Mouse (Mus musculus): ENCODE data around the gene Gm14124.
"Not testable (repeated sequence)": the region's sequence is repeated elsewhere in the genome, so short reads cannot be mapped to it uniquely, and the experiment has no call there.

Gene Gm14124

DNA sequence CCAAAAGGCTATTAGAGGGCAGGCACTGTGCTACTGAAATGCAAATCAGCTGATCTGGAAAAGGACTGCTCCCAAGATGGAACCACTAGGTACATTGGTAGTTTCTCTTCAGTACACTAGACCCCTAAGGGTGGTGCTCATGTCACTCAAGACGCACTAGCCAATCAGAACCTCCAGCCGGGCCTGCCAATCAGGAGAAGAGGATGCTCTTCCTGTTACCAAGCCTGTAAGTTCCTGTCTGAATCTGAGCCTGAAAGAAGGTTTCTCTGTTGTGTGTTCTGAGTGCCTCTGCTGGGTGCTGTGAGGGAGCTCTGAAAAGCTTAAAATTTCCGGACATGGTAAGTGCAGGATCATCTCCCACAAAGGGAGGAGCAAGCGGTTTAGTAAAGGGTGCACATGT lies at the start of gene Gm14124:
TSS of gene Gm14124 (plus strand) at position 227 of the 400 bp plus-strand sequence.
- in situ Hi-C loops (cut with MboI; ENCODE audit: unreplicated experiment in 2 of 2), result not testable (repeated sequence)

DNA sequence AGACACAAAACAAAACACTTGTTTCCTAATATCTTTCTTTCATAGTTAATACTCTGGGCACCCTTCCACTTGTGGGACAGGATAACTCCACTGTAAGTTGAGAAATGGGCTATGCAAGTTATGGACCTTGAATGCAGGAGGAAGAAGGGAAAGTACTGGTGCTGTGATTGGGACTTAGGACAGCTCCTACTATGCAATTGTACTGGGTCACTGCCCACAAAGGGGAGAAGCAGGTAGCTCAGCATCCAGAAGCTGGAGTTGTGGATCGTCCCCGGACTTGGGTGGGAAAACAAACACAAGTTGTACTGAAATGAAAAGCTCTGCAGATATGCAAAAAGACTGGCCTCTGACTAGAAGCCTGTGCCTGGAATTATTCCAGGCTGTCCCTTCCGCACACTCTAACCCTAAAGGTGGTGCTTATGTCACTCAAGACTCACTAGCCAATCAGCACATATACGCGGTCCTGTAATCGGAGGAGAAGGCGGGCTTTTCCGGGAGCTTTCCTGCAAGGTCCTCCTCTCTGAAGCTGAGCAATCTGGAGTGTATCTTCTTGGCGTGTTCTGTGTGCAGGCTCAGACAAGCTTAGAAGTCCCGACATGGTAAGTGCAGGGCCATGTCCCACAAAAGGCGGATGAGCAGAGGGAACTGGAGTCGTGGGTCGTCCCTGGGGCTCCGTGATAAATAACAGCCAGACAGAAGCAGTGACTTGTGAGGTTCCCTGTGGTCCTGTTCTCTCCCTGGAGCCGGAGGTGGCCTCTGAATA lies 39.5 kb upstream of the Gm14124 start, which contains the start of gene Zfp937:
TSS of gene Zfp937 (plus strand) at position 474 of the 763 bp plus-strand sequence.
- in situ Hi-C loops (cut with MboI; ENCODE audit: unreplicated experiment in 2 of 2), result not testable (repeated sequence)

GRCm38 (mm10) chr2:150218363-150218725 lies 39.0 kb upstream of the Gm14124 start:
- in situ Hi-C loops (cut with MboI; ENCODE audit: unreplicated experiment in 2 of 2), result not testable (repeated sequence)

GRCm38 (mm10) chr2:150223263-150223662 lies 34.1 kb upstream of the Gm14124 start:
- in situ Hi-C loops (cut with MboI; ENCODE audit: unreplicated experiment in 2 of 2), result not testable (repeated sequence)

DNA sequence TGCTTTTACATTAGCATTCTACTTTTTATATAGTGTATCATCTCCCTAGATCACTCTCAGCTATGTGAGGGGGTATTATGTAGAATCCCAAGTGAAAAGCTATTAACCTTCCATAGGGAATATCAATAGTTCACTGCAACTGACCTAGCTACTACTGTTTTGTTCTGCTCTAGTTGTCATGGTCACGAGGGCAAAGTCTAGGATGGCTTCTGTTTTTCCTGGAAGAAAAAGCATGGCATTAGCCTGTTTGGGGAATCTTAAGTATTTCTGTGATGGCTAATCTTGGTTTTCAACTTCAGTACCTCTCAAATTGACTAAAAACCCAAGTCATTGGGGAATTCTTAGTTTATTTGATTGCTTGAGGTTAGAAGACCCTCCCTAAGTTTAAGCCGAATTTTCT lies 14.1 kb upstream of the Gm14124 start:
- in situ Hi-C loops (cut with MboI; ENCODE audit: unreplicated experiment in 2 of 2), result no loop called here

DNA sequence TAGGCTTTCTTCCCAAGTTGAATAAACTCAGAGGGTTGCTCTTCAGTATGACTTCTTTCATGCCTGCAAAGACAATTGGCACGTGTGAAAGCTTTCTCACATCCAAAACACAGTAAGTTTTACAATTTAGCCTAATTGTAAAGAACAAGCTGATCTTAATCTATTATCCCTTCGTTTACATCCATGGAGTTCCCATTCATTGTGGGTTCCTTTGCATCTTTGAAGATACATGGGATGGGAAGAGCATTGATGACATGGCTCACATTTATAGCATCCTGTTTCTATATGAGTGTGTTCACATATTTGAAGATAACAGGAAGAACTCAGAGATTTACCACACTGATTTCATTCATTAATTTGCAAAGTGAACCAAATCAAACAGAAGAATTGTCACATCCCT lies 1.8 kb upstream of the Gm14124 start, which contains the start of gene Gm21994:
TSS of gene Gm21994 (minus strand) at position 101 of the 400 bp plus-strand sequence.
- in situ Hi-C loops (cut with MboI; ENCODE audit: unreplicated experiment in 2 of 2), result not testable (repeated sequence)

DNA sequence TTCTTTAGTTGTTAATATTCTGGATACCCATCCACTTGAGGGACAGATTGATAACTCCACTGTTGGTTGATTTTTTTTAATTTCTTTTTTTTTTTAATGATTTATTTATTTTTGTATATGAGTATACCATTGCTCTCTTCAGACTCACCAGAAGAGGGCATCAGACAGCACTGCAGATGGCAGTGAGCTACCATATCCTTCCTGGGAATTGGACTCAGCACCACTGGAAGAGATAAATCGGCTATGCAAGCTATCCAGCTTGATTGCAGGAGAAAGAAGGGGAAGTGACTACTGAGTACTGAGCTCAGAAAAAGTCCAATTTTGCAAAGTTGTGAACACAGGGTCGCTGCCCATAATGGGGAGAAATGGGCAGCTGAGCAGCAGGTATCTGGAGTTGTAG lies 456 bp upstream of the Gm14124 start:
- in situ Hi-C loops (cut with MboI; ENCODE audit: unreplicated experiment in 2 of 2), result not testable (repeated sequence)

DNA sequence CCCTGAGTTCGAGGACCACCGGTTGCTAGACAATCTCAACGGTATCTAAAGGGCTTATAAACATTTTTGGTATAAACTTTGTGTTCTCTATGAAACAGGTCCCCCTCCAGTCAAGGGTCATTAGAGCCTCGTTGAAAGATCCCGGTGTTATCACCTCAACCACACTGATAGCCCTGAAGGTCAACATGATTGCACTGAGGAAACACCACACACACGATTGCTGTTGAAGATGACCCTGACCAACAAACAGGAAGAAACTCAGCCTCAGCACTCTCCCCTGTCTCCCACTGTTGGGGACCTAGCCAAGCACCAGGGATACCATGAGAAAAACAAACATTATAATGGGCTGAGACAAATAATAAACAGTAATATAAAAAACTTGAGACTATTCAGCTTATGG lies 36.4 kb downstream of the Gm14124 start:
- in situ Hi-C loops (cut with MboI; ENCODE audit: unreplicated experiment in 2 of 2), result no loop called here

GRCm38 (mm10) chr2:150299096-150299495 lies 41.8 kb downstream of the Gm14124 start:
- in situ Hi-C loops (cut with MboI; ENCODE audit: unreplicated experiment in 2 of 2), result no loop called here

DNA sequence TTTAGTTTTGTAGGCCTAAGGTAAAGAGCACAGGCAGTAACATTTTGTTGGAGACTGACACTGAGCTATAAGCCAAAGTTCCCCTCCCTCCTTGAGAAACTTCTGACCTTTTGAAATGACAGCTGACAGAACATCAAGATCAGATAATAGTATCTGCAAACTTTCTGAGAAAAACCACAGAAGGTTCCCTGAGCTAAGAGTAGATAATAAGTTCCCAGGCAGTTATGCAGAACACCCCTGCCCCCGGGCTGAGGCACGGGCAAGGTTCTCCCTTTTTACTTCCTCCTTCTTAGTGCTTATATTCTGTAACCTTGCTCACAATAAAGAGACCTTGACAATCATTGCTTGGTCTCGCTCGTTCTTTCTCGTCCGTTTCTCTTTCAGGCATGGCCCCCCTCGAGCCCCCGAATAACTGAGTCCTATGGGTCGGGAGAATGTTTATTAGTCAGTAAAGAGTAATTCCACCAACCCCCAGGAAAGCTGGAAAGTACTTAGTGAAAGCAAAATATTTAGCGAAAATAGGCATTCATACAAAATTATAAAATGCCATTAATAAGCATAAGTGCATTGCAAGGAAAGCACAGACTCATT lies 50.0 kb downstream of the Gm14124 start:
- in situ Hi-C loops (cut with MboI; ENCODE audit: unreplicated experiment in 2 of 2), result loop anchor here (25.0 kb wide), 2 partner anchors 170 to 720 kb away; partner anchors contain the start of gene Zfp120 (in 1 of the 2)

GRCm38 (mm10) chr2:150310952-150311884 lies 53.9 kb downstream of the Gm14124 start:
- in situ Hi-C loops (cut with MboI; ENCODE audit: unreplicated experiment in 2 of 2), result loop anchor here (25.0 kb wide), 2 partner anchors 174 to 724 kb away; partner anchors contain the start of gene Zfp120 (in 1 of the 2)

- in situ Hi-C loops (cut with MboI; ENCODE audit: unreplicated experiment in 2 of 2), result loop anchor here (5.0 to 25.0 kb wide), 4 partner anchors 51 to 729 kb away; partner anchors contain the start of gene Zfp120 (in 1 of the 2)
These were observed 58.8 kb downstream of the Gm14124 start for GRCm38 (mm10) chr2:150316140-150316539.

DNA sequence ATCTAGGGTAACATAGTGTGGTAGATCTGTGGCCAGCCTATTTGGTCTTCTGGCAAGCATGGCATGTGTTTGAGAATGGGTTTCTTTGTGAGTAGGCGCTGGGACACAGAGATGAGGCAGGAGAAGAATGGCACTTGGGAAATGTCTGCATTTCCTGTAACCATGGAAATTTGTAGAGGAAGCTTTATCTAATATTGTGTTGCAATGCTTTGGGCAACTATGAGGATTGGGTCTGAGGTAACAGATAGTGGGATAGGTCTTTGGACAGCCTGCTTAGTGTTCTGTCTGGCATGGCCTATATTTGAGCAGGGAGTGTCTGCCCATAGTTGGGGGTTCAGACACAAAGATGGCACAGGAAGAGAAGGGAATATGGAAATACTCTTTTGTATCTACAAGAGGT lies 61.7 kb downstream of the Gm14124 start:
- in situ Hi-C loops (cut with MboI; ENCODE audit: unreplicated experiment in 2 of 2), result loop anchor here (5.0 to 25.0 kb wide), 4 partner anchors 48 to 732 kb away; partner anchors contain the start of gene Zfp120 (in 1 of the 2)
